Mouse (Mus musculus) forelimb bud, embryonic 11.5 days (tissue): Measurements from ENCODE around the gene Rarb.
A peak's percentile ranks its signal among the peaks of the same experiment; 100 is the strongest.

Experiments used
- DNase-seq: peaks from one replicate; pipeline ENCODE4 v3.0.0-alpha.2; 2012; ENCODE audit warnings: low read depth, low spot score

Rarb gene

GRCm38 (mm10) chr14:16589139-16589538, 229.8 kb downstream of the Rarb start:
- DNase-seq, result no peak

GRCm38 (mm10) chr14:16578100-16578499, 240.9 kb downstream of the Rarb start:
- DNase-seq, result no peak

GRCm38 (mm10) chr14:16577049-16577448, 241.9 kb downstream of the Rarb start:
- no peak for DNase-seq

- DNase-seq, result peak; percentile 90
These were observed 243.8 kb downstream of the Rarb start for GRCm38 (mm10) chr14:16574925-16575721.

- no peak for DNase-seq
These were observed 245.3 kb downstream of the Rarb start for GRCm38 (mm10) chr14:16573475-16574171.

GRCm38 (mm10) chr14:16572755-16573340, 246.1 kb downstream of the Rarb start:
- DNase-seq, result no peak

GRCm38 (mm10) chr14:16569506-16570001, 249.4 kb downstream of the Rarb start:
- no peak for DNase-seq

- no peak for DNase-seq
These were observed 252.0 kb downstream of the Rarb start for GRCm38 (mm10) chr14:16566920-16567319.

GRCm38 (mm10) chr14:16563912-16564311, 255.0 kb downstream of the Rarb start:
- no peak for DNase-seq

- DNase-seq, result no peak
These were observed 257.3 kb downstream of the Rarb start for GRCm38 (mm10) chr14:16561496-16562170.

- no peak for DNase-seq
These were observed 259.4 kb downstream of the Rarb start for GRCm38 (mm10) chr14:16559294-16560217.

GRCm38 (mm10) chr14:16558033-16558432, 260.9 kb downstream of the Rarb start:
- DNase-seq, result no peak

- DNase-seq, result peak; percentile 87
These were observed 264.1 kb downstream of the Rarb start for GRCm38 (mm10) chr14:16554643-16555459.

GRCm38 (mm10) chr14:16554319-16554642, 264.7 kb downstream of the Rarb start:
- no peak for DNase-seq

GRCm38 (mm10) chr14:16552293-16552692, 266.7 kb downstream of the Rarb start:
- DNase-seq, result no peak

GRCm38 (mm10) chr14:16551843-16552242, 267.1 kb downstream of the Rarb start:
- no peak for DNase-seq

- DNase-seq, result no peak
These were observed 270.8 kb downstream of the Rarb start for GRCm38 (mm10) chr14:16548200-16548576.

- no peak for DNase-seq
These were observed 271.3 kb downstream of the Rarb start for GRCm38 (mm10) chr14:16547492-16548199.

GRCm38 (mm10) chr14:16544995-16545394, 274.0 kb downstream of the Rarb start:
- no peak for DNase-seq
